Mouse (Mus musculus) gastrocnemius, adult 8-10 months (tissue): ENCODE measurements around the gene Katnal1. TPM values are rescaled to one million over a fixed set of nuclear protein-coding genes. Genes with fewer than 3 reads are reported as not detected.

Experiments
- total RNA-seq, 4 experiments: library from RNA; stranded (reverse); gene quantifications; 2 replicates each; pipeline ENCODE4 v1.2.4; 2022

Gene Katnal1
- total RNA-seq, 4 experiments from 2014 or later = 4.3 to 5.3 (median 4.5) TPM

Other genes with a start within 250 kb of the Katnal1 start
- gene Gm42791, start 65.8 kb upstream of the Katnal1 start, total RNA-seq = 1 to 10 TPM; 2.1 to 2.7 (median 2.5) TPM